Mouse (Mus musculus) heart, postnatal 0 days (tissue): ENCODE data around the gene Yap1.

Experiments used
- CTCF ChIP-seq: IDR thresholded peaks from 2 replicates; pipeline ENCODE4 v1.5.1; 2016; ENCODE audit warnings: antibody characterized with exemption, control low read depth, low read depth
- EP300 ChIP-seq: IDR thresholded peaks from 2 replicates; pipeline ENCODE4 v1.6.1; 2016; ENCODE audit warnings: antibody characterized with exemption, low read depth

- TF ChIP-seq CTCF: no peak
- TF ChIP-seq EP300: no peak
Observed at GRCm38 (mm10) chr9:7980162-7980561, 24.2 kb downstream of the Yap1 start.
